Mouse (Mus musculus) G1E-ER4 (cell line): ENCODE results near the gene Osbp. TPM values are rescaled to one million over a fixed set of nuclear protein-coding genes. Genes with fewer than 3 reads are reported as not detected.

Source experiments
- GATA1 ChIP-seq: IDR thresholded peaks from one replicate; pipeline ENCODE4 v1.8.0; 2012; ENCODE audit warnings: low read length, inconsistent platforms
- polyA plus RNA-seq: library from polyadenylated mRNA; stranded (reverse); fragments of >175 nt; gene quantifications from 2 replicates; pipeline ENCODE4 v1.2.3, GENCODE M21; 2012

The Osbp gene
- polyA plus RNA-seq: 9.9 and 12.0 TPM in 2 replicates

DNA sequence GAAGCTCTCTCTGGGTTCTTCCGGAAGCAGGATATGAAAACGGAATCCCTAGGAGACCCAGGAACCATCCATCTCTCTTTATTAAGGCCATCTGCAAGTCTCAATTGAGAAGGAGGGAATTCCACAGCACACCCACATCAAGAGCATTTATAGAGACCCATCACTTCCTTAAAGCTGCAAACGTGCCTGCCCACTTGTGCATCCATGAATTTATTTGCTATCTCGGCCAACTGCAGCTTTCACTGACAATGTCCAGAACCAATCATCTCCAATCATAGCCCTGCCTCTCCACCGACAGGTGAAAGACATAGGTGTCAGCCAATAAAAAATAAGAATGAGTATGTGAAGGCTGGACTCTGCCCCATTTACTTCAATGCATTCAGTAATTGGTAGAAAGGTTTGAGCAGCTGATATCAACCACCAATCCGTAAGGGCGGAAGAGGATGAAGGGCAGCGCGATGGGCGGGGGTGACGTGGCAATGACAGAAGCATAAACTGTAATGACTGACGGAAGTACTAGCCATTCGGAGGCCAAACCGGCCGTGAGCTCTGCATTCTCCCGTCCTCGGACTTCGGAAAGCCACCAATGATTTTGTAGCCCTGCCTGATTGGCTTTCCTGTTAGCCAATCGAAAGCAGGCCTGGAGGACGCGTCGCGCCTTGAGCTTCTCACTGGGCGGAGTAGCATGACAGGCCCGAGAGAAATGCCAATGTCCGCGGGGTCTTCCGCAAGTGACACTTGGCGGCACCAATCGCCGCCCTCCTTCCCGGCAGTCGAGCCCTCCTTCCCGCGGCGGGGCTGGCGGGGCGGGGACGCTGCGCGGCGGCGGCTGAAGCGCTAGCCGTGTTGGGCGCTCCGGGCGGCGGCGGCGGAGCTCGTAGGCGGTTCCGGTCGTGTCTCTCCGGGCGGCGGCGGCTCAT is at the start of gene Osbp:
Osbp (plus strand) TSS at position 919 of the 920 bp plus-strand sequence.
- TF ChIP-seq GATA1: no peak

DNA sequence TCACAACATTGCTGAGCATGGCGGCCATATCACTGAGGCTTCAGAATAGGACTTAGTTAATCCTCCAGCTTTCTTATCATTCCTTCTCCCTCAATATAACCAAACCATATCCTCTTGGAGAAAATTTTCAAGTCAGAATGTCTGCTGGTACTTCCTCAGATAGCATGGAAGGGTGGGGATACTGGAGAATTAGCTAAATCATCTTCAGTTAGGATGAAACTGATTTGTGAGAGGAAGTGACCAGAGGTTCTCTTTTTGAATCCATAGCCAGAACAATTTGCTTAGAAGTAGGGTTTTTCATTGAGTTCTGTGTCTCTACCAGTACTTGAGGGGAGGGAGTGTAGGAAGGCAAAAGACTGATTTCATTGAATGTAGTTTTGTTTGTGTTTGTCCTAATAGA is 43.7 kb upstream of the Osbp start:
- no peak for TF ChIP-seq GATA1

DNA sequence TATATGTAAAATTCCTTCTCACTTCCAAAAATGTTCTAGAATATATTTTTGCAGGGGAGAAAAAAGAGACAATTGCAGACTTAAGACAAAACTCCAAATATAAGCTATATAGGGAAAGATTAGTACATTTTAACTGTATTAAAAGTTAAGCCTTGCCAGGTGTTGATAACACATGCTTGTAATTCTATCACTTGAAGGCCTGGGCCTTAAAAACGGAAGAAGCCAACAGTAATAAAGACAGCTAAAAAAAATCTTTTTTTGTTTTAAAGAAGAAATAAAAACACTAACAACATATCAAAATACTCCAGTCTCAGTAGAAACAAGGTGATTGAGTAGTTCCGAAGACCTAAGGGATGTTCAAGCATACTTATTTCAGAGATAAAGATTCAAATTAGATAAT is 39.4 kb upstream of the Osbp start:
- TF ChIP-seq GATA1: no peak

DNA sequence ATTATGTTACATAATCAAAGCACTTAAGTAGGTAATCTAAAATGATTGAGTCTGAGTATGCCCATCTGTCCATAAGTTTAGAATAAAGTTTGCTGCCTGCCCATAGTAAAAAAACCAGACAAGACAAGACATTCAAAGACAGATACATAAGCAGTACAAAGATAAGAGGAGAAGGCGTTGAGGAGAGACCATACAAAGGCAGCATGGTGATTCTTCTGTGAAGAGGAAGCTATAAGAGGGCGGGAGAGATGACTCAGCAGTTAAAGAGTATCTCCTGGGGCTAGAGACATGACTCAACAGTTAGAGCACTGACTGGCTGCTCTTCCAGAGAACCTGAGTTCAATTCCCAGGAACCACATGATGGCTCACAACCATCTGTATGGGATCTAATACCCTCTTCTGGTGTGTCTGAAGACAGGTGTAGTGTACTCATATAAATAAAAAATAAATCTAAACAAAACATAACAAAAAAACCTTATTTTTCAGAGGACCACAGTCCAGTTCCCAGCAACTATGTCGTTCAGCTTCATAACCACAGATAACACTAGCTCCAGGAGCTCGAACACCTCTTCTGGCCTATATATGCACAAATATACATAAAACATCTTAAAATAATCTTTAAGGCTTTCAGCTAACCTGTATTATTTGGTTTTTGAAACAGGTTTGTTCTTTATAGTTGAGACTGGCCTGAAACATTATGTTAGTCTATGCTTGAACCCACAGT is 37.6 kb upstream of the Osbp start:
- peak; percentile 22 for TF ChIP-seq GATA1

DNA sequence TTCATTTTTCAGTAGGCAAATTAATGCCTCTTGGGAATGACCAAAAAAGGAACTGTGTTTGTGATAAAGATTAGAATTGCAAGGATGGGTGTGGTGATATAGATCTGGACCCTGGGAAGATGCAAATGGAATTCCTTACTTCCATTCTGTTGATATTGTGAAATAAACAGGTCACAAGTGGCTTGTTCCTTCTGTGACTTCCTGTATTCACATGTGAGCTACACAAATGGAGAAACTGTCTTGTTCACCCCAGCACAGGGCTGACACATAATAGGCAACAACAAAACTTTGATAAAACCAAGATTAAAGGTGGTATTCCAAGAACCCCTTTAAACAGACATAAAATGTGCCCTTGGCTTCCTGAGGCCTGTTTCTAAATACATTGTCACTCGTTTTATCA is 15.9 kb upstream of the Osbp start:
- no peak for TF ChIP-seq GATA1

DNA sequence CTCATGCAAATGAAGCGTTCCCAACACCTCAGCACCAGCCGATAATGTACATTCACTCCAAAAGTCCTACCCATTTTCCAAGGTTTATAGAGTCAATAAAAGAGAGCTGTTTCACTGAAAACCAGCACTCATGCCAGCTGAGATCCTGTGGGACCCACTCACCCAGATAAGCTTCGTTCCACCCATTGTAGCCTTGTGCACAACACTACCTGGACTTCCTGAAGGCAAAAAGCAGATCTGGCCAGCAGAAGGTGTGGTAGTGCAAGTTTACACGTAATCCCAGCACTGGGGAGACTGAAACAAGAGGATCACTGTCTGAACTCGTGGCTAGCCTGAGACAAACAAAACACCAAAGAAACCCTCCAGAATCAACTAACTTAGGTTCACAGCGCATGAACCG is 15.0 kb upstream of the Osbp start:
- no peak for TF ChIP-seq GATA1

DNA sequence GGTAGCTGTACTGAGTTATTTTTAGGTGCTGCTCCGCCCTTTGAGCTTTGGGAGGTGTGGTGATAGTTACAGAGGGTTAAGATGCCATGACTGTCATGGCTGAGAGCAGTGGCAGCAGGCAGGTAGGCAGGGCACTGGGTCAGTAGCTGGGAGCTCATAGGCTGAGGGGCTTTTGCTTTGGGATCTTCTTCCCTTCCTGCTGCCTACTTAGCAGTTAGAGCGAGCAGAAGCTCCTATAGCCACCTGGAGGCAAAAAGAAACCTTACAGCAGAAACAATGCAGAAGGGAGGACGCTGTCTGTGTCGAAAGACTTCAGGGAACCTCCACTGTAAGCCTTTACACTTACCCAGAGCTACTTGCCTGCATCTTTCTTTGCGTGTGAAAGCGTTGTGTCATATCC is 11.5 kb upstream of the Osbp start:
- TF ChIP-seq GATA1: no peak

DNA sequence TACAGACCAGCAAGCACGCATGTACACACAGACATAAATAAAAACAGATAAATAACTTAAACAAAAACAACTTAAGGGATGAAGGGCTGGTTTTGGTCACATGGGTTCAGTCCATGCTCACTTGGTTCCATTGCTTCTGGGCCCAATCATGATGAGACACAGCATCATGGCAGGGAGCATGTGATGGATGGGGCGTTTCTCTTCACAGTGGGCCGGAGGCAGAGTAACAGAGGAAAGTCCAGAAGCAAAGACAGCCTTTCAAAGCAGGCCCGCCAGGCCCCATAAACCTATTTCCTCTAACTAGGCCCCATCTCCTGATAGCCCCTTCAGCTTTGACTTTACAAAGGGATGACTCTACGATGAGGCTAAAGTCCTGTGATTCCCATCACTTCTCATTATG is 9.1 kb upstream of the Osbp start:
- no peak for TF ChIP-seq GATA1

DNA sequence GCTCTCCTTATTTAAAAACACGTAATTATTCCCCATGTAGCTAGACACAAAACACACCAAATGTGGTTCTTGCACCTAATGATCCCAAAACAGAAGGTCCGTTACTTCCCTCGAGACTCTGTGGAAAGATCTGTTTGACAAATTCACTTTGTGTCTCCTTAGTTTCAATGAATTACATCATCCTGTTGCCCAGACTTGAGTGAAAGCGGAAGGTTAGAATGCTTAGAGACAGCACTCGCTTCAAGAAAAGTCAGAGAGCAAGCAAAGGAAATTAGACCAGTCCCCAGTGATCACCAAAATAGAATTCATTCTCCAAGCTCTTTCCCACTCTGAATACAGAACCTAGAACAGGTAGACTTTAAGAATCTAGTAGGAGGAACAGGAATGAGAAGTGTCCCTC is 8.3 kb upstream of the Osbp start:
- TF ChIP-seq GATA1: no peak

DNA sequence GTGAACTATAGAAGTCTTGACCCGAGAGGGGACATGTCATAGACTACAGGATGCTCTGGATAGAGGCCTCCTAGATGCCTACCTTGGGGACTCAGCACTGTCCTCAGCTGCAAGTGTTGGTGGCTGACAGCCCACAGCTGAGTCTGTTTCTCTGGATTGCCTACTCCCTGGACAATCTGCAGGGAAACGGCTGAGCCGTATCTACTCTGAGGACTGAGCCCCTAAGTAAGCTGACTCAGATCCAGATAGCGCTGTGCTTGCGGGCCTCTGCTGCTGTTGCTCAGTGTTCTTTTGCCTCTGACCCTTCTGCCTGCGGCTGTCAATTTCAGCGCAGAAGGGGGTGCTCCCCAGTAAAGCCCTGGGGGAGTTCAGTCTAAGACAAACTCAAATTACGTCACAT is 7.9 kb upstream of the Osbp start:
- TF ChIP-seq GATA1: no peak

DNA sequence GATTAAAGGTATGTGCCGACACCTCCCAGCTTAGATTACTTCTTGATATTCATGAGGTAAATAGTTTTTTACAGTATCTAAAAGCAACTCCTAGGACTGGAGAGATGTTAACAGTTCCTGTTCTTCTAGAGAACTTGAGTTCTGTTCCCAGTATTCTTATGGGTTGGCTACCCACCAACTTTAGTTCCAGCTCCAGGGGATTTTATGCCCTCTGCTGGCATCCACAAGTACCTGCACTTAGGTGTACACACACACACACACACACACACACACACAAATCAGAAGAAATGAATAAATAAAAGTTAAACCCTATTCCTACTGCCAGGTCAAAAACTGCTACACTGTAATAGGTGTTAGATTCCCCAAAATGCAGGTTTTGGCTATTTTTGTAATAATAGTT is 1.5 kb upstream of the Osbp start:
- no peak for TF ChIP-seq GATA1

DNA sequence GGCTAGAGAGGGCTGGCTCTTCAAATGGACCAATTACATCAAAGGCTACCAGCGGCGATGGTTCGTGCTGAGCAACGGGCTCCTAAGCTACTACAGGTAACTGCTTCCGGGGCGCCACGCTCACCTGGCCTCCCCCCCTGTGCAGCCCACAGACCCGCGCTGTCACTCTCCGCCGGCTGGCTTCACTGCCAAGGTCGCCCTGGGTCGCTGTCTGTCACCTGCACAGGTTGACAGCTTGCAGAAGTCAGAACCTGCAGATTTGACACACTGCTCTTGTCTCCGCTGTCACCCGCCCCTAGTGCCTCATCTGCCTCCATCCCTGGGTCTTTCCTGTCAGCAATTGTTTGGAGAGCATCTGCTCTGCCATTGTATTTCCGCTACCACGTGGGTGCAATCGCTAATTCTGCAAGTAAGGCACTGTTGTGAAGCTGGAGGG is 478 bp downstream of the Osbp start:
- no peak for TF ChIP-seq GATA1

DNA sequence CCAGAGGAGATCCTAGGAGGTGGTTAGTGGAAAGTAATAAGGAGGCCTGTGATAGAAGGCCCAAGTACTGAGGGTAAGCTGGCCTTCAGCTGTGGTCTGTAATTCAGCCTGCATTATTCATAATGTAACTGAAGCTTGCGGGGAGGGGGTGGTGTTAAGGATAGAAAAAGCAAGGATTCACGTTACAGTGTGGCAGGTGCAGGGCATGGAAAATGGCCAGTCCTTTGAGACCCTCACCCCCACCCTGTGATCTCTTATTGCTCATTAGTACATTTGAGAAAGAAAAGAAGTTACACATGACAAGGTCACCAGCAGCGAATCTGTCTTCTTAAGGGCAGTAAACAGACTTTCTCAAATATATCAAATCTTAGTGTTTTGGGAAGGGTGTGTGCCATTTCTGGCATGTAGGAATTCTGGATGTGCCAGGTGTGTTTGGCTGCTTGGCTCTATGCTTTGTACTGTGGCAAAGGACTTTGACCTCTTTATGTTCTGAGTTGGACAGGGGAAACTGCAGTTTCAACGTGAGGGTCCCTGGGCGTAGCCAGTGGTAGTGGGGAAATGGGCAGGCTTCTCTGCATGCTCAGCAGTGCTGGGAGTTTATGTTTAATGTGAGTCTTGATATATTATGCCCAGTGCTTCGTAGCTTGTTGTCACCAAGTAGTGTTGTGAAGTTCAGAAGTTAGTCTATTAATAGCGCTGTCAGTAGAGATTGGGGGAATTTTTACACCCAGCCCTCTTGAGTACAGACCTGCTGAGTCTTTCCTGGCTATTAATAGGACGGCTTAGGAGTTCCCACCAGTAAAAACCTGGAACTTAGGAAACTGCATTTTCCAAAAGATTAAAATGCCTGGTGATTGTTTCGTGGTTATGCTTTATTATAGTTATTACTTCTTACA is 3.7 kb downstream of the Osbp start:
- no peak for TF ChIP-seq GATA1

DNA sequence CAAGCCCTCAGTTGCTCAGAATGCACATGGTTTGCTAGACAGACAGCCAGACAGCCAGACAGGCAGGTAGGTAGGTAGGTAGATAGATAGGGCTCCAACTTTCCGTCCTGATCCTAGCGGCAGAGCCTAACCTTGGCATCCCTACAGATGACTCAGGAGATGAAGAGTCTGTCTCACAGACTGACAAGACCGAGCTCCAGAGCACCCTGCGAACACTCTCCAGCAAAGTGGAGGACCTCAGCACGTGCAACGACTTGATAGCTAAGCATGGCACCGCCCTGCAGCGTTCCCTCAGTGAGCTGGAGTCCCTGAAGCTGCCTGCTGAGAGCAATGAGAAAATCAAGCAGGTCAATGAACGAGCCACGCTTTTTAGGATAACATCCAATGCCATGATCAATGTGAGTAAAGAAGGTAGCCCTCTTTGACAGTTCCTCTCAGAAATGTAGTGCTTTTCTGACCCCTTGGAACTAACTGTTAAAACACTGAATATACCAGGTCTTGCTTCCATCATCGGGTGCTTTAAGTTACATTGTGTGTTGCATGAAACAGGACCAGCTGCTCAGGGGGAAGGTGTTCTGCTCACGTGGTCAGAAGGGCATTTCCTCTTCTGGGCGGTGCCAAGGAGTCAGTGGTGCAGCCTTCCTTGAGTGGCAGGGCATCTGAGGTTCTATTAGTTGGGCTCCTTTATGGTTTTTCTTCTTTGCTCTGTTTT is 7.9 kb downstream of the Osbp start:
- no peak for TF ChIP-seq GATA1

DNA sequence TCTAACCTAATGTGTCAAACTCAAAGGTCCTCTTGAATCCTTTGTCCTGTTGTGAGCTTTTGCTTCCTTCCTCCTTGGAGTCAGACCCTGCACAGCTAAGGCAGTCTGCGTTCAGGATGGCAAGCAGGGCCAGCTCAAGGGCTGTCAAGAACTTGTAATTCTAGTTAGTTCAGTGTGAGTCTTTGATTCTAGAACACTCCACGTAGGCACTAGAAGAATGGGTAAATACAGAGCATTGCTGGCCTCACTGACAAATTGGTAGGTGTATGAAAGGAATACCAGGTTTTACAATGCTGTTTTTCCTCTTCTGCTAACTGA is 8.4 kb downstream of the Osbp start:
- no peak for TF ChIP-seq GATA1
